Mouse (Mus musculus): Measurements from ENCODE around the gene Tekt2.

Gene Tekt2

GRCm38 (mm10) chr4:126325281-126325861 lies at the start of gene Tekt2:
Gene Tekt2 (minus strand): TSS chr4:126325688.
- no peak for DNase-seq (ENCODE audit: low read depth, low spot score)

GRCm38 (mm10) chr4:126371497-126371896 lies 46.0 kb upstream of the Tekt2 start:
- DNase-seq (ENCODE audit: low read depth, low spot score), result no peak

GRCm38 (mm10) chr4:126360069-126360468 lies 34.6 kb upstream of the Tekt2 start:
- no peak for DNase-seq (ENCODE audit: low read depth, low spot score)

GRCm38 (mm10) chr4:126343451-126343850 lies 18.0 kb upstream of the Tekt2 start:
- no peak for DNase-seq (ENCODE audit: low read depth, low spot score)

- no peak for DNase-seq (ENCODE audit: low read depth, low spot score)
These were observed 14.0 kb upstream of the Tekt2 start for GRCm38 (mm10) chr4:126339461-126339860.

- peak; percentile 16 for DNase-seq (ENCODE audit: low read depth, low spot score)
These were observed 6.9 kb upstream of the Tekt2 start for GRCm38 (mm10) chr4:126332358-126332757.

- DNase-seq (ENCODE audit: low read depth, low spot score), result no peak
These were observed 6.3 kb upstream of the Tekt2 start for GRCm38 (mm10) chr4:126331751-126332150.

- no peak for DNase-seq (ENCODE audit: low read depth, low spot score)
These were observed 4.8 kb upstream of the Tekt2 start for GRCm38 (mm10) chr4:126330295-126330694.

- DNase-seq (ENCODE audit: low read depth, low spot score), result no peak
These were observed 548 bp upstream of the Tekt2 start for GRCm38 (mm10) chr4:126326036-126326435.

GRCm38 (mm10) chr4:126324861-126325260 lies 627 bp downstream of the Tekt2 start:
- no peak for DNase-seq (ENCODE audit: low read depth, low spot score)

GRCm38 (mm10) chr4:126322646-126323045 lies 2.8 kb downstream of the Tekt2 start:
- no peak for DNase-seq (ENCODE audit: low read depth, low spot score)

GRCm38 (mm10) chr4:126321854-126322511 lies 3.5 kb downstream of the Tekt2 start:
- DNase-seq (ENCODE audit: low read depth, low spot score), result no peak

GRCm38 (mm10) chr4:126321111-126321853 lies 4.2 kb downstream of the Tekt2 start, which contains the start of gene Adprhl2:
Gene Adprhl2 (minus strand): TSS chr4:126321703.
- DNase-seq (ENCODE audit: low read depth, low spot score), result peak; percentile 90

- DNase-seq (ENCODE audit: low read depth, low spot score), result no peak
These were observed 5.7 kb downstream of the Tekt2 start for GRCm38 (mm10) chr4:126319806-126320205.

GRCm38 (mm10) chr4:126316443-126317040 lies 8.9 kb downstream of the Tekt2 start:
- DNase-seq (ENCODE audit: low read depth, low spot score), result no peak

GRCm38 (mm10) chr4:126315931-126316330 lies 9.6 kb downstream of the Tekt2 start:
- no peak for DNase-seq (ENCODE audit: low read depth, low spot score)

GRCm38 (mm10) chr4:126314393-126314792 lies 11.1 kb downstream of the Tekt2 start:
- no peak for DNase-seq (ENCODE audit: low read depth, low spot score)

- DNase-seq (ENCODE audit: low read depth, low spot score), result no peak
These were observed 12.3 kb downstream of the Tekt2 start for GRCm38 (mm10) chr4:126313202-126313601.

GRCm38 (mm10) chr4:126311566-126312200 lies 13.8 kb downstream of the Tekt2 start:
- DNase-seq (ENCODE audit: low read depth, low spot score), result no peak

GRCm38 (mm10) chr4:126310344-126310743 lies 15.1 kb downstream of the Tekt2 start:
- no peak for DNase-seq (ENCODE audit: low read depth, low spot score)

GRCm38 (mm10) chr4:126309922-126310309 lies 15.6 kb downstream of the Tekt2 start:
- DNase-seq (ENCODE audit: low read depth, low spot score), result peak; percentile 41
